Mouse (Mus musculus) midbrain, embryonic 13.5 days (tissue): Measurements from ENCODE around the gene Inpp5f. TPM values are rescaled to one million over a fixed set of nuclear protein-coding genes. Genes with fewer than 3 reads are reported as not detected.

Source experiments
- polyA plus RNA-seq: library from polyadenylated mRNA; unstranded; fragments of >200 nt; fragmentation: Nextera tagmentation; extraction: Ambion mirVana; gene quantifications from 2 replicates; pipeline ENCODE4 v1.2.1, GENCODE M21; 2015

The Inpp5f gene
- polyA plus RNA-seq, 1 experiment from 2014 or later: 306 TPM

Other genes with a start within 250 kb of the Inpp5f start
- gene Rgs10, start 192.6 kb upstream of the Inpp5f start, polyA plus RNA-seq: 26.1 and 29.6 TPM in 2 replicates
- gene Tial1, start 149.6 kb upstream of the Inpp5f start, polyA plus RNA-seq: 37.3 and 40.1 TPM in 2 replicates
- gene Bag3, start 87.7 kb upstream of the Inpp5f start, polyA plus RNA-seq: 2.1 and 2.6 TPM in 2 replicates
- 60.7 and 65.0 TPM in 2 replicates for gene Mcmbp, start 129.2 kb downstream of the Inpp5f start, polyA plus RNA-seq
- gene Sec23ip, start 133.6 kb downstream of the Inpp5f start, polyA plus RNA-seq: 42.3 and 44.6 TPM in 2 replicates